In genomic region chr9:54163117-54163516, GRCm38 (mm10) we compare ENCODE assay signal across 8 mouse cellular contexts.
DNase-seq lines count a peak whose midpoint lies in the region; ATAC-seq and TF ChIP-seq lines count a peak whose summit lies in the region.

No protein-coding gene starts in this region.

- H3K4me1 ChIP-seq in forebrain, embryonic 16.5 days (replicated peaks; ENCODE audit: control insufficient read depth, insufficient read depth, low read length) = no peaks in the 10 kb centered on the region
- H3K4me1 ChIP-seq in forebrain, embryonic 12.5 days = no peaks in the 10 kb centered on the region
- H3K4me1 ChIP-seq in lung, adult 2 months (ENCODE audit: control insufficient read depth, insufficient read depth, low read length) = no peaks in the 10 kb centered on the region

- H3K36me3 ChIP-seq in forebrain, embryonic 16.5 days (ENCODE audit: control insufficient read depth, insufficient read depth) = no peaks in the 10 kb centered on the region
- H3K36me3 ChIP-seq in forebrain, embryonic 12.5 days (replicated peaks) = no peaks in the 10 kb centered on the region

- 0 out of 2 replicates have a peak, but pooled peaks have one; percentile 49 for ATAC-seq in forebrain, embryonic 16.5 days
- no peak for ATAC-seq in forebrain, embryonic 12.5 days (ENCODE audit: low FRiP score)
- peak; percentile 45; the same call in 1 of the 2 replicates for ATAC-seq in megakaryocyte, adult 5-6 weeks (ENCODE audit: poor library complexity, severe bottlenecking)
- no peak for ATAC-seq in activated CD4-positive, CD25-positive, alpha-beta regulatory T cell, adult 4 months
- no peak for ATAC-seq in CD4-positive, CD25-positive, alpha-beta regulatory T cell, adult 4 months

- H3K27ac ChIP-seq in forebrain, embryonic 16.5 days (ENCODE audit: low read length) = no peak overlapping the region
- H3K27ac ChIP-seq in forebrain, embryonic 12.5 days = no peak overlapping the region

- TF ChIP-seq CTCF in lung, adult 2 months (IDR thresholded peaks at IDR 0.05; ENCODE audit: insufficient read depth, low read length) = 0 out of 2 replicates have a peak, but pooled peaks have one; percentile 6

- H3K9ac ChIP-seq in forebrain, embryonic 16.5 days (replicated peaks; ENCODE audit: low read depth, low read length) = no peak overlapping the region
- no peak overlapping the region for H3K9ac ChIP-seq in forebrain, embryonic 12.5 days

- H3K4me3 ChIP-seq in forebrain, embryonic 16.5 days (replicated peaks; ENCODE audit: low read length) = no peak overlapping the region
- no peak overlapping the region for H3K4me3 ChIP-seq in forebrain, embryonic 12.5 days (replicated peaks)
- H3K4me3 ChIP-seq in lung, adult 2 months (replicated peaks; ENCODE audit: extremely low read depth, low read depth, low read length) = no peak overlapping the region

- no peak for TF ChIP-seq POLR2A in lung, adult 2 months (IDR thresholded peaks at IDR 0.05; ENCODE audit: borderline replicate concordance, extremely low read depth, low read depth, low read length)

- DNase-seq in lung, adult 2 months = no peak
- no peak for DNase-seq in lung, postnatal 14 days
- DNase-seq in adrenal gland, postnatal 36 days = peak; percentile 5 to 6

- H3K27me3 ChIP-seq in forebrain, embryonic 16.5 days (replicated peaks; ENCODE audit: control insufficient read depth, insufficient read depth, low read length) = no peaks in the 10 kb centered on the region
- H3K27me3 ChIP-seq in forebrain, embryonic 12.5 days = no peaks in the 10 kb centered on the region

- WGBS in forebrain, embryonic 16.5 days = 67% methylated on average over 5 of the region's 5 CpGs
- 77% methylated on average over 5 of the region's 5 CpGs for WGBS in forebrain, embryonic 12.5 days
- WGBS in lung, adult 2 months = 65% methylated on average over 5 of the region's 5 CpGs

- no peaks in the 10 kb centered on the region for H3K9me3 ChIP-seq in forebrain, embryonic 16.5 days (ENCODE audit: control insufficient read depth, low read length)
- H3K9me3 ChIP-seq in forebrain, embryonic 12.5 days = 0 out of 2 replicates have a peak, but pooled peaks cover 9% of the 10 kb centered on the region

- no peak overlapping the region for H3K4me2 ChIP-seq in forebrain, embryonic 16.5 days (ENCODE audit: low read length)
- no peak overlapping the region for H3K4me2 ChIP-seq in forebrain, embryonic 12.5 days

Comparison
In these comparisons a context has a peak if more than half of its experiments do, and no peak if none do; other contexts are left out.
1. ATAC-seq: peak in forebrain, embryonic 16.5 days (single experiment) and megakaryocyte, adult 5-6 weeks (single experiment); none in forebrain, embryonic 12.5 days (single experiment), activated CD4-positive, CD25-positive, alpha-beta regulatory T cell, adult 4 months (single experiment) and CD4-positive, CD25-positive, alpha-beta regulatory T cell, adult 4 months (single experiment).
2. DNase-seq: peak in adrenal gland, postnatal 36 days (2 of 2); none in lung, adult 2 months (single experiment) and lung, postnatal 14 days (single experiment).